Mouse (Mus musculus) erythroid progenitor cell, adult 5-6 weeks (primary cell): Measurements from ENCODE around the gene Upk1b. TPM values are rescaled to one million over a fixed set of nuclear protein-coding genes. Genes with fewer than 3 reads are reported as not detected.

Experiments used
- ATAC-seq: replicated peaks from 2 replicates; pipeline ENCODE4 v1.8.0; 2016; ENCODE audit warnings: moderate number of reproducible peaks, mild to moderate bottlenecking, moderate TSS enrichment, inconsistent platforms; ENCODE audit not compliant: poor library complexity, low FRiP score, severe bottlenecking
- total RNA-seq, 2 experiments: library from RNA; stranded (forward) in 1 of 2; stranded (reverse) in 1 of 2; fragments of 150-400 nt in 1 of 2; fragments of 186-747, 209-891 nt in 1 of 2; gene quantifications; 2 replicates each; pipeline versions ENCODE4 v1.2.3 to v1.2.4; 2015 to 2017; ENCODE audit warnings: low replicate concordance in 2 of 2

Gene Upk1b
- total RNA-seq, 2 experiments from 2014 or later, result not detected

- no peak for ATAC-seq
Observed at GRCm38 (mm10) chr16:38728576-38729132, 71.5 kb downstream of the Upk1b start.

GRCm38 (mm10) chr16:38724974-38725373 lies 75.2 kb downstream of the Upk1b start:
- ATAC-seq, result no peak

GRCm38 (mm10) chr16:38724256-38724655 lies 75.9 kb downstream of the Upk1b start:
- ATAC-seq, result no peak

Other genes with a start within 250 kb of the Upk1b start
- gene Tmem39a, start 241.6 kb downstream of the Upk1b start, total RNA-seq (2015; ENCODE audit: low replicate concordance), result 28.5 and 33.9 TPM in 2 replicates
- gene Tmem39a, start 241.6 kb downstream of the Upk1b start, total RNA-seq (2017; ENCODE audit: low replicate concordance), result 5.3 and 16.8 TPM in 2 replicates
- 3.6 and 5.0 TPM in 2 replicates for gene Arhgap31, start 87.1 kb downstream of the Upk1b start, total RNA-seq (2015; ENCODE audit: low replicate concordance)
- gene Arhgap31, start 87.1 kb downstream of the Upk1b start, total RNA-seq (2017; ENCODE audit: low replicate concordance), result 0.83 and 1.2 TPM in 2 replicates
- 4.3 and 8.8 TPM in 2 replicates for gene B4galt4, start 58.1 kb downstream of the Upk1b start, total RNA-seq (2015; ENCODE audit: low replicate concordance)
- gene B4galt4, start 58.1 kb downstream of the Upk1b start, total RNA-seq (2017; ENCODE audit: low replicate concordance), result 2.2 and 6.7 TPM in 2 replicates
- not detected in 2 replicates for gene 4930435E12Rik, start 28.4 kb upstream of the Upk1b start, total RNA-seq (2015; ENCODE audit: low replicate concordance)
- not detected in 2 replicates for gene 4930435E12Rik, start 28.4 kb upstream of the Upk1b start, total RNA-seq (2017; ENCODE audit: low replicate concordance)
- gene Igsf11, start 92.3 kb upstream of the Upk1b start, total RNA-seq (2015; ENCODE audit: low replicate concordance), result not detected in 2 replicates
- gene Igsf11, start 92.3 kb upstream of the Upk1b start, total RNA-seq (2017; ENCODE audit: low replicate concordance), result not detected in 2 replicates